33 mouse cellular contexts compared by ENCODE assay signal in genomic region chr17:33471206-33471605, GRCm38 (mm10). TPM values are rescaled to one million over a fixed set of nuclear protein-coding genes. Genes with fewer than 3 reads are reported as not detected.
A peak's percentile ranks its signal among the peaks of the same experiment; 100 is the strongest.
DNase-seq lines count a peak whose midpoint lies in the region; ATAC-seq lines count a peak whose summit lies in the region.
"Had no signal": no experiment of that assay in that cellular context is flagged by ENCODE, and none has a peak within 500 bp of the region (broad histone marks: within the 10 kb centered on the region; RNA-seq: fewer than 3 reads in every experiment).

No protein-coding gene starts in this region.

- H3K36me3 ChIP-seq in megakaryocyte, embryonic 14.5 days (replicated peaks; ENCODE audit: low read length): no peaks in the 10 kb centered on the region
- no peaks in the 10 kb centered on the region for H3K36me3 ChIP-seq in kidney, embryonic 14.5 days (ENCODE audit: control insufficient read depth, insufficient read depth, low read length)
- H3K36me3 ChIP-seq: forebrain, embryonic 10.5 days; heart, embryonic 10.5 days; heart, embryonic 13.5 days had no signal

- peak; percentile 85 for DNase-seq in heart, adult 11 months
- DNase-seq in heart, adult 18-20 months: no peak
- DNase-seq in lung, postnatal 36 days: peak; percentile 8
- no peak for DNase-seq in cerebellum, adult 18-20 months
- DNase-seq: adrenal gland, adult 2 months; adrenal gland, postnatal 14 days; B cell, adult 2 months; cerebellum, adult 11 months; cerebellum, adult 8-10 months; cerebellum, postnatal 10 days; cerebellum, postnatal 36 days; gastrocnemius, adult 2 months; gastrocnemius, postnatal 14 days; heart, adult 2 months; heart, postnatal 14 days; heart, postnatal 4 days had no signal

- ATAC-seq in megakaryocyte, adult 5-6 weeks (ENCODE audit: poor library complexity, severe bottlenecking): no peak
- ATAC-seq in kidney, embryonic 14.5 days (ENCODE audit: low FRiP score, low TSS enrichment): no peak
- ATAC-seq: forebrain, embryonic 13.5 days; forebrain, embryonic 16.5 days; hindbrain, postnatal 0 days had no signal

- 71% methylated on average over 6 of the region's 6 CpGs for WGBS in kidney, embryonic 14.5 days

- peaks cover 10% of the 10 kb centered on the region for H3K27me3 ChIP-seq in megakaryocyte, embryonic 14.5 days (replicated peaks)
- no peaks in the 10 kb centered on the region for H3K27me3 ChIP-seq in kidney, embryonic 14.5 days (ENCODE audit: control insufficient read depth, insufficient read depth, low read length)
- H3K27me3 ChIP-seq: forebrain, embryonic 13.5 days; heart, embryonic 13.5 days had no signal

- H3K27ac ChIP-seq in kidney, embryonic 14.5 days (ENCODE audit: low read depth, low read length): no peak overlapping the region
- H3K27ac ChIP-seq: forebrain, embryonic 10.5 days; forebrain, embryonic 13.5 days; gastrocnemius, adult 2 months; heart, adult 2 months; heart, embryonic 10.5 days; heart, embryonic 13.5 days; hindbrain, embryonic 14.5 days; hindbrain, postnatal 0 days had no signal

- peak overlapping the region; percentile 38 for H3K4me3 ChIP-seq in megakaryocyte, embryonic 14.5 days (replicated peaks)
- H3K4me3 ChIP-seq in kidney, embryonic 14.5 days (ENCODE audit: low read length): no peak overlapping the region
- H3K4me3 ChIP-seq: forebrain, embryonic 10.5 days; forebrain, embryonic 13.5 days; gastrocnemius, adult 2 months; heart, adult 2 months; heart, embryonic 10.5 days; heart, embryonic 13.5 days had no signal

- no peak overlapping the region for H3K9ac ChIP-seq in kidney, embryonic 14.5 days (ENCODE audit: low read depth, low read length)
- H3K9ac ChIP-seq: forebrain, embryonic 13.5 days; heart, embryonic 13.5 days; hindbrain, embryonic 14.5 days had no signal

- no peak overlapping the region for H3K4me2 ChIP-seq in kidney, embryonic 14.5 days (replicated peaks; ENCODE audit: low read depth, low read length)
- H3K4me2 ChIP-seq: forebrain, embryonic 13.5 days; heart, embryonic 13.5 days; hindbrain, embryonic 14.5 days had no signal

- H3K4me1 ChIP-seq in megakaryocyte, embryonic 14.5 days: peaks cover 6% of the 10 kb centered on the region
- no peaks in the 10 kb centered on the region for H3K4me1 ChIP-seq in kidney, embryonic 14.5 days (ENCODE audit: control insufficient read depth, insufficient read depth, low read length)
- H3K4me1 ChIP-seq: forebrain, embryonic 10.5 days; forebrain, embryonic 13.5 days; heart, embryonic 10.5 days; heart, embryonic 13.5 days had no signal

- H3K9me3 ChIP-seq in megakaryocyte, embryonic 14.5 days: no peaks in the 10 kb centered on the region
- H3K9me3 ChIP-seq in kidney, embryonic 14.5 days (ENCODE audit: control insufficient read depth, low read length): no peaks in the 10 kb centered on the region
- H3K9me3 ChIP-seq: forebrain, embryonic 13.5 days; heart, embryonic 10.5 days; heart, embryonic 13.5 days had no signal

RNA-seq across cellular contexts. Expression of gene Actl9, which starts 38.5 kb away (rescaled TPM):
- not detected for total RNA-seq in heart, adult 18-20 months (2021)
- not detected in 2 replicates for polyA plus RNA-seq in megakaryocyte, embryonic 14.5 days (2012; ENCODE audit: insufficient read depth, low replicate concordance)
- total RNA-seq in megakaryocyte, adult 5-6 weeks (2015): not detected in 2 replicates
- not detected in 2 replicates for total RNA-seq in megakaryocyte, adult 5-6 weeks (2017)
- polyA plus RNA-seq in kidney, embryonic 14.5 days (2014; fragmentation: Nextera tagmentation; extraction: Ambion mirVana): not detected in 2 replicates
- total RNA-seq: adrenal gland, adult 2 months; adrenal gland, postnatal 4 days; gastrocnemius, adult 2 months; gastrocnemius, postnatal 14 days; gastrocnemius, postnatal 4 days; heart, adult 2 months; heart, postnatal 14 days; heart, postnatal 4 days; hindbrain, postnatal 0 days; MEL had no signal
- polyA plus RNA-seq: embryonic facial prominence, embryonic 11.5 days; embryonic facial prominence, embryonic 14.5 days; forebrain, embryonic 10.5 days; forebrain, embryonic 13.5 days; heart, adult 2 months; heart, embryonic 10.5 days; heart, embryonic 13.5 days; heart, embryonic 16.5 days; hindbrain, embryonic 11.5 days; hindbrain, embryonic 14.5 days; hindbrain, postnatal 0 days had no signal

RNA-seq across cellular contexts. Expression of gene Adamts10, which starts 52.8 kb away (rescaled TPM):
- 1 to 10 TPM; 7.8 to 9.4 TPM for total RNA-seq in heart, adult 18-20 months (2021)
- polyA plus RNA-seq in megakaryocyte, embryonic 14.5 days (2012; ENCODE audit: insufficient read depth, low replicate concordance): 11.6 and 15.5 TPM in 2 replicates
- 27.5 and 28.6 TPM in 2 replicates for total RNA-seq in megakaryocyte, adult 5-6 weeks (2015)
- 39.7 and 41.6 TPM in 2 replicates for total RNA-seq in megakaryocyte, adult 5-6 weeks (2017)
- polyA plus RNA-seq in kidney, embryonic 14.5 days (2014; fragmentation: Nextera tagmentation; extraction: Ambion mirVana): 35.1 and 49.3 TPM in 2 replicates

Comparison
In these comparisons a context has a peak if more than half of its experiments do, and no peak if none do; other contexts are left out.
1. DNase-seq: peak in heart, adult 11 months (single experiment) and lung, postnatal 36 days (single experiment); none in heart, adult 18-20 months (0 of 2) and cerebellum, adult 18-20 months (0 of 2).